Mouse (Mus musculus) ES-E14 (cell line): ENCODE measurements around the gene Hdgfl2. TPM values are rescaled to one million over a fixed set of nuclear protein-coding genes. Genes with fewer than 3 reads are reported as not detected.
"Not testable (repeated sequence)": the region's sequence is repeated elsewhere in the genome, so short reads cannot be mapped to it uniquely, and the experiment has no call there.

Source experiments
- DNase-seq: peaks from one replicate; pipeline ENCODE4 v3.0.0-alpha.2; 2013; ENCODE audit warnings: low read depth, low spot score
- H3K27ac ChIP-seq: 2 replicates; pipeline ENCODE4 v1.5.1; 2012; ENCODE audit warnings: low read depth, mild to moderate bottlenecking, low read length, moderate library complexity, mixed read lengths; ENCODE audit not compliant: poor library complexity, insufficient read depth, severe bottlenecking
- H3K36me3 ChIP-seq: 2 replicates; pipeline ENCODE4 v1.6.1; 2012; ENCODE audit warnings: mild to moderate bottlenecking, low read length, moderate library complexity, mixed read lengths; ENCODE audit not compliant: control insufficient read depth, poor library complexity, insufficient read depth, severe bottlenecking
- H3K4me1 ChIP-seq, 2 experiments: fragments of 150-350 bp in 1 of 2; sonication (generic) in 1 of 2; 2 replicates each; pipeline ENCODE4 v1.6.1; 2012; ENCODE audit warnings: low read length in 2 of 2, mild to moderate bottlenecking in 1 of 2, mixed read lengths in 1 of 2; ENCODE audit not compliant: control insufficient read depth in 2 of 2, insufficient read depth in 2 of 2, poor library complexity in 1 of 2
- H3K4me3 ChIP-seq, 2 experiments: fragments of 150-350 bp in 1 of 2; sonication (generic) in 1 of 2; 2 replicates each; pipeline ENCODE4 v1.5.1; 2012; ENCODE audit warnings: low read length in 2 of 2, low read depth in 1 of 2, mild to moderate bottlenecking in 1 of 2, mixed read lengths in 1 of 2; ENCODE audit not compliant: insufficient read depth in 1 of 2, poor library complexity in 1 of 2, severe bottlenecking in 1 of 2
- H3K9ac ChIP-seq: 2 replicates; pipeline ENCODE4 v1.6.1; 2012; ENCODE audit warnings: low read depth, mild to moderate bottlenecking, low read length, mixed read lengths; ENCODE audit not compliant: poor library complexity, insufficient read depth, severe bottlenecking
- H3K9me3 ChIP-seq: fragments of 150-350 bp; sonication (generic); 2 replicates; pipeline ENCODE4 v1.6.1; 2012; ENCODE audit warnings: low read depth, mild to moderate bottlenecking, low read length; ENCODE audit not compliant: control insufficient read depth, insufficient read depth
- CHD2 ChIP-seq: IDR thresholded peaks from 2 replicates; pipeline ENCODE4 v1.6.1; 2014; ENCODE audit warnings: mild to moderate bottlenecking, low read depth, low read length, inconsistent platforms
- HCFC1 ChIP-seq: IDR thresholded peaks from 2 replicates; pipeline ENCODE4 v1.6.1; 2012; ENCODE audit warnings: low read length, inconsistent platforms, borderline replicate concordance; ENCODE audit not compliant: insufficient read depth
- MAFK ChIP-seq: IDR thresholded peaks from 2 replicates; pipeline ENCODE4 v1.6.1; 2014; ENCODE audit warnings: mild to moderate bottlenecking, low read depth, low read length, inconsistent platforms; ENCODE audit not compliant: insufficient read depth
- ZC3H11A ChIP-seq: IDR thresholded peaks from 2 replicates; pipeline ENCODE4 v1.6.1; 2012; ENCODE audit warnings: low read depth, mild to moderate bottlenecking, inconsistent platforms, low read length, borderline replicate concordance
- ZNF384 ChIP-seq: IDR thresholded peaks from 2 replicates; pipeline ENCODE4 v1.6.1; 2012; ENCODE audit warnings: low read depth, low read length, inconsistent platforms
- in situ Hi-C, 2 experiments: fragments of 600-800 bp; cut with MboI; formaldehyde crosslinking; loops; one replicate each; pipeline ENCODE4 v1.15.1; 2025; ENCODE audit warnings: low sequenced_read_pairs in 2 of 2, inconsistent platforms in 1 of 2; ENCODE audit not compliant: unreplicated experiment in 2 of 2
- total RNA-seq: library from RNA; depleted of rRNA; stranded (reverse); fragments of 300-350 nt; gene quantifications from 2 replicates; pipeline ENCODE4 v1.2.3, GENCODE M21; 2012

The Hdgfl2 gene
- total RNA-seq, 1 experiment = 165 TPM

DNA sequence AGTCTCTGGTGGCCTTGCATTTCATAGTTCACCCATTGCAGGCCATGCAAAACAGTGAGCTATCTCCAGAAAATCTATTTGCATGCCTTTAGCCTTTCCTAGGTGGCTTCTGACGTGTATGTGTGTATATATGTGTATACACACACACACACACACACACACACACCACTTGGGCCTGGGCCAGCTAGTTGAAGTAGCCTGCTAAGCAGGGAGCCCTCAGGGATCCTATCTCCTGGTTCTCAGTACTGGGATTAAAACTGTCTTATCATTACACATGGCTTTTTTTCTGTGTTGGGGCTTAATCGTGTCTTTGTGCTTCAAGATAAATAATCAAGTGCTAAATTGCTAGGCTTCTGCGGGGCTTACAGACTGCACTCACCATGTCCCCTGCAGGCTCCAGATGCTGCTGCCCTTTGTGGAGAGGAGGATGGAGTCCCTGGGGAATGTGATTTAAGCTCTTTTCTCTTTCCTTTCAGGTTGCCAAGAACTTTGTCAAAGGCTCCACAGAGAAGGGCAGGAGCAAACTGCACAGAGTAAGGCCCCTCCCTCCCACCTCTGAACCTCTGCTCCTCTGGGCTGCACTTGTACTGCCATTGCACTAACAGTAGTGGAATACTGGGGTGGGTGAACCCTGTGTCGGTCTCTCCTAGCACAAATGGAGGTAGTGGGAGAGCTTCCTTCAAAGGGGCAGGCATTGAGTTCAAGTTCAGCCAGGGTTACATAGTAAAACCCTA, 23.3 kb upstream of the Hdgfl2 start:
- H3K27ac ChIP-seq = no peak overlapping the region
- H3K9ac ChIP-seq = no peak overlapping the region
- H3K4me1 ChIP-seq = peaks cover 0 to 2% of the 10 kb centered on the region in 2 experiments; a peak in 1 of 4 replicates
- H3K9me3 ChIP-seq = no peaks in the 10 kb centered on the region
- no peak overlapping the region for H3K4me3 ChIP-seq
- in situ Hi-C loops = no loop called here
- peaks cover 54% of the 10 kb centered on the region for H3K36me3 ChIP-seq
- DNase-seq = no peak
- TF ChIP-seq CHD2 = no peak
- no peak for TF ChIP-seq ZC3H11A
- TF ChIP-seq HCFC1 = no peak
- no peak for TF ChIP-seq ZNF384
- TF ChIP-seq MAFK = no peak

DNA sequence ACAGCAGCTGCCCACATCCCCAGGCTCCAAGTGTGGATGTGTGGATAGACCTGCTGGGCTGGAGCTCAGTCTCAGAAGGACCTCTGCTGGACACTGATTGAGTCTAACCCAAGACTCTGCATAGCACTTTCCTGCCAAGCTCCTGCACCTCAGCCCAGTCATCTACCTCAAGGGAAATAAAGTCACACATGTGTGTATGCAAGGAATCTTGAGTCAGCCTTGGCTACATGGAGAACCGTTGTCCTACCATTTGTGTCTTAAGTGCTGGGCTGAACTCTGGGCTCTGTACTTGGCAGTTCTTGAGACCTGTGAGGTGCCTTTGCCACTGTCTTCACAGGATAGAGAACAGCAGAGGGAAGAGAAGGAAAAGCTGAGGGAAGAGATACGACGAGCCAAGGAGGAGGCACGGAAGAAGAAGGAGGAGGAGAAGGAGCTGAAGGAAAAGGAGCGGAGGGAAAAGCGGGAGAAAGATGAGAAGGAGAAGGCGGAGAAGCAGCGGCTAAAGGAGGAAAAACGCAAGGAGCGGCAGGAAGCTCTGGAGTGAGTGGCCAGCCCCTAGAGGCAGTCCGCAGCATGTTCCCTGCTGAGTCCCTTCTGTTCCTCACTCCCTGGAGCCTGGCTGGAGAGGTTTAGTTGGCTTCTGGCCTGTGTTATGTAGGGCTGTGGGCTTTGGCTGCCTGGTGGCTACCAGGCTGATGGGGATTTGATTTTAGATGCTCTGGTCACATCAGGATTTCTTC, 21.9 kb upstream of the Hdgfl2 start:
- H3K4me3 ChIP-seq = no peak overlapping the region
- in situ Hi-C loops = no loop called here
- no peak for DNase-seq
- TF ChIP-seq HCFC1 (no peak), MAFK (no peak), ZC3H11A (no peak), CHD2 (no peak), ZNF384 (no peak)
- no peak overlapping the region for H3K9ac ChIP-seq
- H3K9me3 ChIP-seq = no peaks in the 10 kb centered on the region
- H3K4me1 ChIP-seq = peaks cover 0 to 2% of the 10 kb centered on the region in 2 experiments; a peak in 1 of 4 replicates
- peaks cover 65% of the 10 kb centered on the region for H3K36me3 ChIP-seq
- H3K27ac ChIP-seq = no peak overlapping the region

DNA sequence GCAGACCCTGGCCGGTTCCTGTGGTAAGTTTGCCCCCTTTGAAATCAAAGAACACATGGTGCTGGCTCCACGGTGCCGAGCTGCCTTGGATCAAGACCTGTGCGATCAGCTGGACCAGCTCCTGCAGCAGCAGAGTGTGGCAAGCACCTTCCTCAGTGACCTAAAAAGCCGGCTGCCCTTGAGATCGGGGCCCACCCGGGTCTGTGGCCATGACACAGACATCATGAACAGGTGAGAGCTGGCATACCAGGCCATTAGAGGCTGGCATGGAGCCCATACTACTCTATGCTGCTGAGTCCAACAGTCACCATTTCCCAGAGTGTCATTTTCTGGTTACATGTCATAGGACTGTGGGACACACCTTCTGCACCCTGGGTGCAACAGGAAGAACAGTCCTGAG, 17.4 kb upstream of the Hdgfl2 start:
- H3K36me3 ChIP-seq = peaks cover 88% of the 10 kb centered on the region
- no peaks in the 10 kb centered on the region for H3K4me1 ChIP-seq
- TF ChIP-seq MAFK = no peak
- TF ChIP-seq ZC3H11A = no peak
- H3K27ac ChIP-seq = no peak overlapping the region
- in situ Hi-C loops = no loop called here
- no peaks in the 10 kb centered on the region for H3K9me3 ChIP-seq
- H3K4me3 ChIP-seq = no peak overlapping the region
- DNase-seq = no peak
- no peak overlapping the region for H3K9ac ChIP-seq

DNA sequence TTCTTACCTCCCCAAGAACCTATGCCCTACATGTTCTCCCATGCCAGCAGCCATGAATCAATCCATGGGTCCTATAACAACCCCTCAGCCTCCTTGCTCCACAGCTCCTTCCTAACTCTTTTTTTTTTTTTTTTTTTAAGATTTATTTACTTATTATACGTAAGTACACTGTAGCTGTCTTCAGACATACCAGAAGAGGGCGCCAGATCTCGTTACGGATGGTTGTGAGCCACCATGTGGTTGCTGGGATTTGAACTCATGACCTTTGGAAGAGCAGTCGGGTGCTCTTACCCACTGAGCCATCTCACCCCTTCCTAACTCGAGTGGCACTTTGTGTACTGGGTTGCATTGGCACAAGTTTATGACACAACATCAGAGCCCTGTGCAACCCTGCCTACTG, 13.7 kb upstream of the Hdgfl2 start:
- H3K27ac ChIP-seq, in situ Hi-C loops, H3K9me3 ChIP-seq, H3K4me3 ChIP-seq, DNase-seq, H3K4me1 ChIP-seq, H3K9ac ChIP-seq: not testable (repeated sequence)
- TF ChIP-seq ZNF384 = peak; percentile 36; the same call in 1 of the 2 replicates
- peaks cover 91% of the 10 kb centered on the region for H3K36me3 ChIP-seq
